Mouse (Mus musculus) left cerebral cortex, postnatal 4 days (tissue): ENCODE measurements around the gene Fam83g. TPM values are rescaled to one million over a fixed set of nuclear protein-coding genes. Genes with fewer than 3 reads are reported as not detected.

Experiments used
- DNase-seq: peaks from one replicate; pipeline ENCODE4 v3.0.0-alpha.2; 2022
- intact Hi-C: fragments of 180-260 bp; cut with DNase I; formaldehyde crosslinking; loops from one replicate; pipeline ENCODE4 v1.15.1; 2025
- total RNA-seq, 2 experiments: library from RNA; stranded (reverse); gene quantifications; 2 replicates each; pipeline ENCODE4 v1.2.3; 2021

The Fam83g gene
- total RNA-seq, 2 experiments from 2014 or later, result 0.12 TPM; not detected in 1

DNA sequence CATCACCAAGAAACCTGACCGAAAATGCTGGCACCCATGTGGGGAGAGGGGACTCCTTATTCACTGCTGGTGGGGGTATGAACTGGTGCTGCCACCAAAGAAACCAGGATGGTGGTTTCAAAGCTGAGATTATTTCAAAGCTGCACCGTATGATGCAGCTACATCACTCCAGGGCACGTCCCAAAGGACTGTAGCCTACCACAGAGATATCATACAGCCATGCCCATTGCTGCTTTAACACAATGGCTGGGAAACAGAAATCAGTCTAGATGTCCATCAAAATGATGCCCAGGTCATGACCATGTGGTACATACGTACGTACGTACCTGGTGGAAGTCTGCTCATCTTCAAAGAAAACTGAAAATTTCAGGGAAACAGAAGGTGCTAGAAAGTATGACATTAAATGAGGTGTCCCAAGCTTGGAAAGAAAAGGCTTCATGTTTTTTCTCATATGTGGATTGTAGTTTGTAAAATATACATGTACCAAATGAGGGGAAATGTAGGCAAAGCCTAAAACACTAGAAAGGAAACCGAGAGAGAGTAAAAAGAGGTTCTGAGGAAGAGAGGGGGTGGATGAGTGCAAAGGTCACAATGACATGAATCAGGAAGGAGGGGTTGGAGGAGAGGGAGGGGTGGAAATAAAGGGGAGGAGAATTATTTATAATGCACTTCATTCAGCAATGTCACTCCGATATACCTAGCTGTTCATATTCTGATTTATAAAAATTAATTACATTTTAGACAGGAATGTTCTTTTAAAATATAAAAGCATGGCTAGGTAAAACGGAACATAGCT is 33.2 kb upstream of the Fam83g start:
- intact Hi-C loops, result no loop called here

GRCm38 (mm10) chr11:61652216-61652615 is 31.7 kb upstream of the Fam83g start:
- intact Hi-C loops, result no loop called here
- no peak for DNase-seq

More for the DNA sequence above, 33.2 kb upstream of the Fam83g start:
- no peak for DNase-seq

- intact Hi-C loops, result no loop called here
- no peak for DNase-seq
These were observed 31.0 kb upstream of the Fam83g start, which contains the start of gene Grap for GRCm38 (mm10) chr11:61652686-61653447. Grap (plus strand) TSS chr11:61653265.

DNA sequence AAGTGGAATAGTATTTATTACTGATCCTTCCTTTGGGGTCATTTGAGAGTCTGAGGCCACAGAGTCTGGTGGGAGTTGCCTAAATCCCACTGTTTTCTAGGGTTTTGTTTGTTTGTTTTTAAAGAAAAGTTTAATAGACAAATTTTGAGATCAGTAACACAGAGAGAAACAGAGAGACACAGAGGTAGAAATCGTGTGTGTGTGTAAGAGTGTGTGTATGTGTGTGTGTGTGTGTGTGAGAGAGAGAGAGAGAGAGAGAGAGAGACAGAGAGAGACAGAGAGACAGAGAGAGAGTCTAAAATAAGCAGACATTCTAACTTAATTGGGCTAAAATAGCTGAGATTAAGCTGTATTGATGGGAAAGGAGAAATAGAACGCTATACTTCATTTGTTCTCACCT is 30.3 kb upstream of the Fam83g start:
- DNase-seq, result no peak
- intact Hi-C loops, result no loop called here

- DNase-seq, result no peak
- intact Hi-C loops, result no loop called here
These were observed 29.0 kb upstream of the Fam83g start for GRCm38 (mm10) chr11:61654786-61655311.

- intact Hi-C loops, result no loop called here
- no peak for DNase-seq
These were observed 28.2 kb upstream of the Fam83g start for GRCm38 (mm10) chr11:61655649-61656048.

GRCm38 (mm10) chr11:61656148-61656850 is 27.6 kb upstream of the Fam83g start:
- DNase-seq, result no peak
- intact Hi-C loops, result no loop called here

GRCm38 (mm10) chr11:61657432-61657831 is 26.5 kb upstream of the Fam83g start:
- intact Hi-C loops, result no loop called here
- no peak for DNase-seq

DNA sequence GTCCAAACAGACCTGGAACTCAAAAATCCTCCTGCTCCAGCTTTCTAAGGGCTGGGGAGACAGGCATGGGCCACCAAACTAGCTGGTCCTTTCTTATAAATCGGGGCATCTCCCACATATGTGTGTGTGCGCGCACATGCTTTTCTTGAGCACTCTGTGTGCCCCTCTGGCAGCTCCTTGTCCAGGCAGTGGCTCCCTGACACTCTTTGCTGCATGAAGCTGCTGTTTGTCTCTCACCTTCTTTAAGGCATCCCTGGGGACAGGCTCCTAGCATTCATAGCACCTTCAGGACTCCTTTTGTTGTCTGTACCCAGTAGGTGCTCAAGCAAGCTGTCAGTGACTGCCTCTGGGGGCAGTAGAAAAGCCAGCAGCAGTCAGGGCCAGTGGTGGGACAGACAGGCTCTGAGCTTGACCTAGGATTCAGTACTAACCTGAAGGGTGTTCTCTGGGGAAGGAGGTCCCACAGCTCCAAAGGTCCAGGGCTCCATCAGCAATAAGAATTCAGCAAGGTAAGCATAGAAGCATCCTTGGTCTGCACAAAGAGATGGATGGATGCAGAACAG is 25.4 kb upstream of the Fam83g start:
- intact Hi-C loops, result no loop called here
- no peak for DNase-seq

- intact Hi-C loops, result no loop called here
- DNase-seq, result peak; percentile 39
These were observed 24.7 kb upstream of the Fam83g start for GRCm38 (mm10) chr11:61659011-61659858.

- no peak for DNase-seq
- intact Hi-C loops, result no loop called here
These were observed 23.9 kb upstream of the Fam83g start for GRCm38 (mm10) chr11:61660001-61660400.

DNA sequence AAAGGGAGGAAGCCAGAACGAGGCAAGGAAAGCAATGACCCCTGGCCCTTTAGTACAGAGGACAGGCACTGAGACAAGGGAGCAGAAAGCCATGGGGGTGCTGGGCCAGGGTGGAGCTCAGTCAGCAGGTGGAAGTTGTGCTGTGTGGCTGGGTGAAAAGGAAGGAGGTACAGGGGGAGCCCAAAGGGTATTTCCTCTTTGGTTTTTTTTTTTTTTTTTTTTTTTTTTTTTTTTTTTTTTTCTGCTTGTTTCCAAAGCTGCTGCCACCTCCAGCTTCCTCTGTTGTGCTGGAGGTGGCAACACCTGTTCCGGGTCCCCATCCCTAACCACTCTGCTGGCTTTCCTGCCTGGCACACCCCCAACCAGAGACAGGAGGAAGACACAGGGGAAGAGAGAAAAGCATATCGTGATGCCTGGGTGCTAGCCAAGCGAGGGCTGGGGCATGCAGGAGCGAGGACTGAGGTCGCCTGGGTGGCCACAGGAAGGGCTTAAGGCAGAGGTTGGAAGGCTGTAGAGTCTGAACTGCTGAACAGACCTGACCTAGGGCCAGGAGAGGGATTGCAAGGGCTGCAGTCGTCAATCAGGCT is 23.0 kb upstream of the Fam83g start:
- intact Hi-C loops, result no loop called here

GRCm38 (mm10) chr11:61662189-61662588 is 21.7 kb upstream of the Fam83g start:
- DNase-seq, result no peak
- intact Hi-C loops, result no loop called here

More for the DNA sequence above, 23.0 kb upstream of the Fam83g start:
- no peak for DNase-seq

DNA sequence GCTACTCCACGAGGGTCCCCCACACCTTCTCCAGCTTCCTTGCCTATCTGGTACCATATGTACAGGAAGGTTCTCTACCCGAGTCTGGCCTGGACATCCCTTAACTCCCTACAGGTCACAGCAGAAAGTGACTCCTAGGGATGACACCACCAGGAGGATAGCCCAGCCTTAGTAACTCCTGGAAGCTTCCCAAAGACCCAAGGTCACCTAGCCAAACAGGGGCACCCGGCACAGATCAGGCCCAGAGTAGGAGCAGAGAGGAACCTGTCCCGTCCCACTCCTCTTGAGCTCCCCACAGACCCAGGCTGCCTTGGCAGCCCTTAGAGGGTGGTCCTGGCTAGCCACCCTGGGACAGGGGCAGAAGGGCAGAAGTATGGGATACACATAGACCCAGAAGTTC is 18.5 kb upstream of the Fam83g start:
- DNase-seq, result no peak
- intact Hi-C loops, result no loop called here

DNA sequence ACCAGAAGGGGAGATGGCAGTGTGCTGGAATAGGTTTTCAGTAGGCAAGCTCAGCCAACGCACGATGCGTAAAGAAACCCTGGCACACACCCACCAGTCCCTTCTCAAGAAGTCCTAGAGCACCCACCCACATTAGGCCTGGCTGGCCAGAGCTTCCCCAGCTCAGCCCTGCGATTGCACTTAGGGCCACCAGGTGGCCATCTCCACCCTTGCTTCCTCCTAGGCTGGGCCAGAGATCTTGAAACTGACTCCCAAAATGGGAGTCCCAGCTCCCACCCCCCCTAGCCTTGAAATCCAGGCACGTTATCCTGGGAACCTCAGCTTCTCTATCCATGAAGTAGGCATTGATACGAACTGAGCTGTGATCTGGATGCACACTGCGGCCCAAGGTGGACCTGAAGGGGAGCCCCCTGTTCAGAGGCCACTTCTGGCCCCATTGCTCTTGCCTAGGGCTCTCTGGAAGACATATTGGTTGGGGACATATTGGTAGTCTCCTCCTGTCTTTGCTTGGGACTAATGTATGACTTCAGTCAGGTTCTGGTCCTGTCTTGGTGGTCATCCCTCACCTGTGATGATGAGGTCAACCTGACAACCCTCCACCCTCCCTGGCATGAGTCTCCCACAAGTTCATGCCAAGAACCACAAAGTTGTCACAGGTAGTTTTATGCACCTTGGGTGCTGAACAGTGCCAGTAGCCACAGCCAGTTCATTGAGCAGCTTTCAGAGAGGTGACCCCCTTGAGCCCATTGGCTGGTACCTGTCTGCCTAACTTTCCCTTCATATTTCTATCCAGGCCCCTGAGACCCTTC is 17.7 kb upstream of the Fam83g start:
- intact Hi-C loops, result no loop called here
- peak; percentile 75 for DNase-seq

GRCm38 (mm10) chr11:61667248-61667647 is 16.6 kb upstream of the Fam83g start:
- intact Hi-C loops, result no loop called here
- no peak for DNase-seq

DNA sequence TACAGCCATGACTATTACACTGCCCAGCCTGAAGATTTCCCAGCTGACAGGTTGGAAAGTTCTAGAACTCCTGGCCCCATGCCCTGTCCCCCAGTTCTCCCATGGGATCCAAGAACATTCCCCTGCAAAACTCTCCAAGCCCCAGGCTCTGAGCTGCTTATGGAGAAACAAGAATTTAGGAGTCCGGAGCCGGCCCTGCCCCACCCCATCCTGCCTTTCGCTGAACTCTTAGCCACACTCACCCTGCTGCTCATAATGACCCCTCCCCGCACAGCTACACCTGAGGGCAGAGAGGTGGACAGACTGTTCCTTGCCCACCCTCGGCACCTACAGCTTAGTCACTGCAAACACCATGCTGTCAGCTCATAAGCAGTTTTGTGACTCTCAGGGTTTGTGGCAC is 16.1 kb upstream of the Fam83g start:
- intact Hi-C loops, result no loop called here
- no peak for DNase-seq
